ENCODE assay signal across 8 mouse cellular contexts in the genomic region with DNA sequence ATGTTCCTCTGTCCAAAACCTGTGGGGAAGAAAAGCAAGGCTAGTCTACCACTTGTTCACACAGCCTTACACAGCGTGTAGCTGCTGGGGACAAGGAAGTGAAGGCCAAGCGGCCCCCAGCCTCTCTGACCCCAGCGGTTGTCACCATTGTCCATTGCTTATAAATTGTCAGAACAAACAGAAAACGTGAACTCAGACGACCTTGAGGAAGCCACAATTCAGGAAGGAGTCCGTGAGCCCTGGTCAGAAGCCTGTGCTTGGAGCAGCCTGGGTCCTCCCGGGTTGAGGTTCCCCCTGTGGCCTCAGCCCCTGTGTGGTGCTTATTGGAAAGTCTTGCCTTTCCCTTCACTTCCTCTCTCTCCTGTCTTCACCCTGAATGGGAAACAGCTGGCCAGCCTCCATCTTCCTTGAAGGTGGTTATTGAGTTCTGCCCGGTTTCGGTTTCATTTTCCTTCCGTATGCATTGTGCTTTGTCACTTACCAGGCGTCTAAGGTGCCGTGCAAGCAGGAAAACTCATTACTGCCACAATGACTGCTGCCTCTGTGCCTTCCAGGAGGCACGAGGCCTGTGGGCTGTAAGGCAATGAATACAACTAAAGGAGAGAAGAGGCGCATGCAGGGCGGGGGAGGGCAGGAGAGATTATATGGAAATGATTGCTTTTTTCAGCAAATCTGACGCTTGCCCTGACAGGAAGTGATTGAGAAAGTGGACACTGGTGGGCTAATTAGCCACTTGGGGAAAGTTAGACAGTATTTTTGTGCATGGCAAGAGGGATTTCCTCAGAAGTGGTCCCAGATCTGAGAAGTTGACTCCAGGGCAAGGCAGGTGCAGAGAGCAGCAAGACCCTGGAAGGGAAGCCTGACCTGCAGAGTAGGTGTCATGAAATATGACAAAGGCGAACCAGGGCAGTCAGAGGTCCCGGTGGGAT.
DNase-seq lines count a peak whose midpoint lies in the region; ATAC-seq and TF ChIP-seq lines count a peak whose summit lies in the region.

No protein-coding gene starts in this region.

- peak; percentile 25; the same call in 1 of the 2 replicates for ATAC-seq in forebrain, postnatal 0 days
- ATAC-seq in hindbrain, embryonic 13.5 days (ENCODE audit: low FRiP score), result 0 out of 2 replicates have a peak, but pooled peaks have one; percentile 64
- ATAC-seq in midbrain, embryonic 16.5 days, result peak; percentile 57; the same call in 1 of the 2 replicates

- H3K4me2 ChIP-seq in forebrain, postnatal 0 days (ENCODE audit: low read depth), result peak overlapping the region; percentile 23
- peak overlapping the region; percentile 19 for H3K4me2 ChIP-seq in hindbrain, embryonic 13.5 days
- no peak overlapping the region for H3K4me2 ChIP-seq in midbrain, embryonic 16.5 days (ENCODE audit: low read length)

- no peak for TF ChIP-seq POLR2A in thymus, adult 2 months (IDR thresholded peaks at IDR 0.05; ENCODE audit: control insufficient read depth, extremely low read depth, insufficient read depth, low read length, poor library complexity)

- DNase-seq in urinary bladder, postnatal 36 days (ENCODE audit: low spot score in 2 of 2), result peak; percentile 10 to 37
- no peak for DNase-seq in urinary bladder, postnatal 25 days (ENCODE audit: low spot score)
- peak; percentile 15 for DNase-seq in forebrain, postnatal 0 days
- DNase-seq in liver, result peak; percentile 17
- DNase-seq in thymus, adult 2 months, result peak; percentile 58
- DNase-seq in right cerebral cortex, postnatal 4 days, result no peak

- H3K4me3 ChIP-seq in forebrain, postnatal 0 days (ENCODE audit: low read depth, low read length), result no peak overlapping the region
- no peak overlapping the region for H3K4me3 ChIP-seq in hindbrain, embryonic 13.5 days
- H3K4me3 ChIP-seq in midbrain, embryonic 16.5 days (ENCODE audit: low read depth, low read length), result no peak overlapping the region
- peak overlapping the region; percentile 78 for H3K4me3 ChIP-seq in thymus, adult 2 months (ENCODE audit: control insufficient read depth, insufficient read depth, low read length)

- no peaks in the 10 kb centered on the region for H3K36me3 ChIP-seq in forebrain, postnatal 0 days (ENCODE audit: insufficient read depth)
- no peaks in the 10 kb centered on the region for H3K36me3 ChIP-seq in hindbrain, embryonic 13.5 days
- no peaks in the 10 kb centered on the region for H3K36me3 ChIP-seq in midbrain, embryonic 16.5 days (ENCODE audit: control insufficient read depth, insufficient read depth, low read length)
- H3K36me3 ChIP-seq in thymus, adult 2 months (ENCODE audit: control insufficient read depth, insufficient read depth, low read length), result no peaks in the 10 kb centered on the region

- H3K9ac ChIP-seq in forebrain, postnatal 0 days, result no peak overlapping the region
- H3K9ac ChIP-seq in hindbrain, embryonic 13.5 days, result no peak overlapping the region
- H3K9ac ChIP-seq in midbrain, embryonic 16.5 days (ENCODE audit: low read depth, low read length), result 0 out of 2 replicates have a peak overlapping the region, but pooled peaks have one; percentile 16

- no peak overlapping the region for H3K27ac ChIP-seq in forebrain, postnatal 0 days (ENCODE audit: low read depth, low read length)
- H3K27ac ChIP-seq in hindbrain, embryonic 13.5 days, result peak overlapping the region; percentile 56
- no peak overlapping the region for H3K27ac ChIP-seq in midbrain, embryonic 16.5 days (ENCODE audit: low read length)
- H3K27ac ChIP-seq in thymus, adult 2 months (ENCODE audit: control insufficient read depth, insufficient read depth, low read length), result peak overlapping the region; percentile 73

- H3K9me3 ChIP-seq in forebrain, postnatal 0 days (ENCODE audit: low read length), result no peaks in the 10 kb centered on the region
- no peaks in the 10 kb centered on the region for H3K9me3 ChIP-seq in hindbrain, embryonic 13.5 days
- H3K9me3 ChIP-seq in midbrain, embryonic 16.5 days (replicated peaks; ENCODE audit: control insufficient read depth, low read length, poor library complexity, severe bottlenecking), result no peaks in the 10 kb centered on the region

- no peak for TF ChIP-seq CTCF in forebrain, postnatal 0 days (IDR thresholded peaks at IDR 0.05; ENCODE audit: low read depth)
- TF ChIP-seq CTCF in thymus, adult 2 months (IDR thresholded peaks at IDR 0.05; ENCODE audit: borderline replicate concordance, control insufficient read depth, extremely low read depth, insufficient read depth, low read length, poor library complexity), result no peak

- 45% methylated on average over 18 of the region's 18 CpGs for WGBS in forebrain, postnatal 0 days
- 42% methylated on average over 18 of the region's 18 CpGs for WGBS in hindbrain, embryonic 13.5 days
- WGBS in midbrain, embryonic 16.5 days, result 47% methylated on average over 18 of the region's 18 CpGs
- 15% methylated on average over 18 of the region's 18 CpGs for WGBS in thymus, adult 2 months

- H3K4me1 ChIP-seq in forebrain, postnatal 0 days (ENCODE audit: insufficient read depth), result no peaks in the 10 kb centered on the region
- peaks cover 23% of the 10 kb centered on the region for H3K4me1 ChIP-seq in hindbrain, embryonic 13.5 days (replicated peaks)
- H3K4me1 ChIP-seq in midbrain, embryonic 16.5 days (ENCODE audit: control insufficient read depth, insufficient read depth, low read length), result peaks cover 8% of the 10 kb centered on the region; the same call in 1 of the 2 replicates
- H3K4me1 ChIP-seq in thymus, adult 2 months (replicated peaks; ENCODE audit: control insufficient read depth, insufficient read depth, low read length), result peaks cover 14% of the 10 kb centered on the region

- no peaks in the 10 kb centered on the region for H3K27me3 ChIP-seq in forebrain, postnatal 0 days (ENCODE audit: insufficient read depth, low read length)
- H3K27me3 ChIP-seq in hindbrain, embryonic 13.5 days, result no peaks in the 10 kb centered on the region
- no peaks in the 10 kb centered on the region for H3K27me3 ChIP-seq in midbrain, embryonic 16.5 days (ENCODE audit: control insufficient read depth, insufficient read depth, low read depth, low read length)
- no peaks in the 10 kb centered on the region for H3K27me3 ChIP-seq in thymus, adult 2 months (ENCODE audit: control insufficient read depth, insufficient read depth, low read length)

Comparison
In these comparisons a context has a peak if more than half of its experiments do, and no peak if none do; other contexts are left out.
1. DNase-seq: peak in urinary bladder, postnatal 36 days (2 of 2), forebrain, postnatal 0 days (single experiment), liver (single experiment) and thymus, adult 2 months (single experiment); none in urinary bladder, postnatal 25 days (single experiment) and right cerebral cortex, postnatal 4 days (single experiment).
2. H3K27ac ChIP-seq: peak in hindbrain, embryonic 13.5 days (single experiment) and thymus, adult 2 months (single experiment); none in forebrain, postnatal 0 days (single experiment) and midbrain, embryonic 16.5 days (single experiment).
3. Peak in every context shown above with its lines, with median percentiles within 50 percentile points of each other: ATAC-seq.